In the genomic region with DNA sequence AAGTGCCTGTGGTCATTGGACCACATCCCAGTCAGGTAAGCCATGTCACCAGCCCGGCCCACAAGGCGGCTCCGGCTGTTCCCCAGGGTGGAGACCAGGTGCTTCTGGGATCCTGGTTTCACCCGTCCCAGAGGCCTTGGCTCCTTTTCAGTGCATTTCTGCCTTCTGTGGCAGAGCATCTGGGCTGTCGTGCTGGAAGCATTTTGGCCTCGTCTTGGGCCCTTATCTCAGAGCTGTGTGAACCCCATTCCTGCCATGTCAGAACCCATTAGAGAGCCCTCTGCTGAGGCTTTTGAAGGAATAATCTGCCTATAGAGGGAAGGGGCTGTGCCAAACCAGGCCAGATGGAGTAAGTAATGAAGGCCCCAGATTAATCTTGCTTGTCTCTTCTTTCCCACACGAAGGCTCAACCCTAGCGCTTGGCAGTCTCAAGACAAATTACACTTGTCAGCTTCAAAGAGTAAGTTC, we compare ENCODE assay signal across 11 mouse cellular contexts.
DNase-seq lines count a peak whose midpoint lies in the region; ATAC-seq lines count a peak whose summit lies in the region.
"Had no signal": no experiment of that assay in that cellular context is flagged by ENCODE, and none has a peak within 500 bp of the region (broad histone marks: within the 10 kb centered on the region; RNA-seq: fewer than 3 reads in every experiment).

No protein-coding gene starts in this region.

- H3K4me3 ChIP-seq in neural tube, embryonic 15.5 days (replicated peaks): no peak overlapping the region
- H3K4me3 ChIP-seq: embryonic facial prominence, embryonic 12.5 days; limb, embryonic 15.5 days; neural tube, embryonic 12.5 days had no signal

- no peak overlapping the region for H3K9ac ChIP-seq in neural tube, embryonic 15.5 days (replicated peaks)
- H3K9ac ChIP-seq: embryonic facial prominence, embryonic 12.5 days; limb, embryonic 15.5 days; neural tube, embryonic 12.5 days had no signal

- no peaks in the 10 kb centered on the region for H3K27me3 ChIP-seq in neural tube, embryonic 15.5 days (replicated peaks)
- H3K27me3 ChIP-seq: embryonic facial prominence, embryonic 12.5 days; limb, embryonic 15.5 days; neural tube, embryonic 12.5 days had no signal

- WGBS in neural tube, embryonic 15.5 days: 56% methylated on average over 8 of the region's 8 CpGs
- 28% methylated on average over 8 of the region's 8 CpGs for WGBS in large intestine, adult 2 months

- DNase-seq in cerebellum, postnatal 10 days: peak; percentile 75 to 82
- DNase-seq in cerebellum, adult 11-12 months: no peak
- DNase-seq in neural tube, embryonic 10.5 days (ENCODE audit: extremely low spot score, low spot score): peak; percentile 30
- DNase-seq in large intestine, adult 2 months (ENCODE audit: low read depth, low spot score): peak; percentile 46
- DNase-seq in urinary bladder, postnatal 4 days (ENCODE audit: low spot score in 2 of 2): no peak
- no peak for DNase-seq in frontal cortex, adult 2 months (ENCODE audit: extremely low spot score in 1 of 2, low spot score in 1 of 2)

- no peaks in the 10 kb centered on the region; the same call in 1 of the 2 replicates for H3K4me1 ChIP-seq in neural tube, embryonic 15.5 days
- H3K4me1 ChIP-seq: neural tube, embryonic 12.5 days had no signal

- no peaks in the 10 kb centered on the region for H3K9me3 ChIP-seq in neural tube, embryonic 15.5 days (replicated peaks)
- H3K9me3 ChIP-seq: embryonic facial prominence, embryonic 12.5 days; limb, embryonic 15.5 days; neural tube, embryonic 12.5 days had no signal

- no peak for ATAC-seq in neural tube, embryonic 15.5 days (ENCODE audit: low FRiP score)
- ATAC-seq in frontal cortex, adult (ENCODE audit: low TSS enrichment): no peak

- no peak overlapping the region for H3K27ac ChIP-seq in neural tube, embryonic 15.5 days (replicated peaks)
- H3K27ac ChIP-seq: embryonic facial prominence, embryonic 12.5 days; limb, embryonic 15.5 days; neural tube, embryonic 12.5 days had no signal

- no peak overlapping the region for H3K4me2 ChIP-seq in neural tube, embryonic 15.5 days
- H3K4me2 ChIP-seq: embryonic facial prominence, embryonic 12.5 days; limb, embryonic 15.5 days; neural tube, embryonic 12.5 days had no signal

- H3K36me3 ChIP-seq in neural tube, embryonic 15.5 days: no peaks in the 10 kb centered on the region
- H3K36me3 ChIP-seq: embryonic facial prominence, embryonic 12.5 days; limb, embryonic 15.5 days; neural tube, embryonic 12.5 days had no signal

Comparison
In these comparisons a context has a peak if more than half of its experiments do, and no peak if none do; other contexts are left out.
1. DNase-seq: peak in cerebellum, postnatal 10 days (2 of 2), neural tube, embryonic 10.5 days (single experiment) and large intestine, adult 2 months (single experiment); none in cerebellum, adult 11-12 months (single experiment), urinary bladder, postnatal 4 days (0 of 2) and frontal cortex, adult 2 months (0 of 2).